Mouse (Mus musculus) urinary bladder, postnatal 14 days (tissue): Measurements from ENCODE around the gene Klk1b11.
"Not testable (repeated sequence)": the region's sequence is repeated elsewhere in the genome, so short reads cannot be mapped to it uniquely, and the experiment has no call there.

Experiments
- DNase-seq: peaks from one replicate; pipeline ENCODE4 v3.0.0; 2021; ENCODE audit warnings: low spot score

Gene Klk1b11

DNA sequence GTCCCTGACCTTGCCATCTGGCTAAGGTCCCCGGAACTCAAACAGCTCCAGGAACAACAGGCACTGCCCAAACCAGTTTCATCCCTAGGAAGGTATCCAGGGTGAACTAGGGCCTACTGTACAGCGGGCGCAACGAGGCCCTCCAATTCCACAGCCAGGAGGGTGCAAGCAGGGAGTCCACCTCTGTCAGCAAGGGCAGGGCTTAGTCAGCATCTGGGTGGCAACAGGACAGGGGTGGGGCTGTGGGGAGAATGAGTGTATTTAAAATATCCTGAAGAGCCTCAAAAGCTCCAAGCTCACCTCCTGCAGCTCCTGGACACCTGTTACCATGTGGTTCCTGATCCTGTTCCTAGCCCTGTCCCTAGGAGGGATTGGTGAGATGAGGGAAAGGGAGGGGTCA lies at the start of gene Klk1b11:
Gene Klk1b11 (plus strand): TSS at position 301 of the 400 bp plus-strand sequence.
- not testable (repeated sequence) for DNase-seq

DNA sequence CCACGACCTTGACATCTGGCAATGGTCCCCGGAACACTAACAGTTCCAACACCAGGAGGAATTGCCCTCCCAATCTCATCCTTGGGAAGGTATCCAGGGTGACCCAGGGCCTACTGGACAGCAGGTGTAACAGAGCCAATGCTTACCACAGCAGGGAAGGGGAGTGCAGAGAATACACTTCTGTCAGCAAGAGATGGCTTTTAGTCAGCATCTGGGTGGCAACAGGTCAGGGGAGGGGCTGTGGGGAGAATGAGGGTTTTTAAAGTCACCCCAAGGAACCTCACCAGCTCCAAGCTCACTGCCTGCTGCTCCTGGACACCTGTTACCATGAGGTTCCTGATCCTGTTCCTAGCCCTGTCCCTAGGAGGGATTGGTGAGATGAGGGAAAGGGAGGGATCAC lies 45.3 kb upstream of the Klk1b11 start, which contains the start of gene Klk1b8:
Gene Klk1b8 (plus strand): TSS at position 301 of the 400 bp plus-strand sequence.
- no peak for DNase-seq

DNA sequence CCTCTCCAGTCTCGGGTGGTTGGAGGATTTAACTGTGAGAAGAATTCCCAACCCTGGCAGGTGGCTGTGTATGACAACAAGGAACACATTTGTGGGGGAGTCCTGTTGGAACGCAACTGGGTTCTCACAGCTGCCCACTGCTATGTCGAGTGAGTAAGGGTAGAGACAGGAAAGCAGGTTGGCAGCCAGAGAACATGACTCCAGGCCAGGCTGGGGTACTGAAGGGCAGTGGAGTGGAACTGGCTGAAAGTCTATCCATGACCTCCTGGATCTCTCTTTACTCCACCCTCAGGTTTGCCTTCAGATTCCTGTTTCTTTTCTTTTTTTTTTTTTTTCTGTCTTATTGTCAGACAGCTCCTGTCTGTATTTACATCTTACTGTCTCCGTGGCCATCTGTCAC lies 43.0 kb upstream of the Klk1b11 start:
- DNase-seq: no peak

DNA sequence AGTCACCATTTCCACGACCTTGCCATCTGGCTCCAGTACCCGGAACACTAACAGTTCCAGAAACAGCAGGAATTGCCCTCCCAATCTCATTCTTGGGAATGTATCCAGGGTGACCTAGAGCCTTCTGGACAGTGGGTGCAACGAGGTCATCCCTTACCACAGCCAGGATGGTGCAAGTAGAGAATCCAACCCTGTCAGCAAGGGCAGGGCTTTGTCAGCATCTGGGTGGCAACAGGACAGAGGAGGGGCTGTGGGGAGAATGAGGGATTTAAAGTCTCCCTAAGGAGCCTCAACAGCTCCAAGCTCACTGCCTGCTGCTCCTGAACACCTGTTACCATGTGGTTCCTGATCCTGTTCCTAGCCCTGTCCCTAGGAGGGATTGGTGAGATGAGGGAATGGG lies 29.2 kb upstream of the Klk1b11 start, which contains the start of gene Klk1b1:
Gene Klk1b1 (plus strand): TSS at position 301 of the 400 bp plus-strand sequence.
- DNase-seq: no peak

DNA sequence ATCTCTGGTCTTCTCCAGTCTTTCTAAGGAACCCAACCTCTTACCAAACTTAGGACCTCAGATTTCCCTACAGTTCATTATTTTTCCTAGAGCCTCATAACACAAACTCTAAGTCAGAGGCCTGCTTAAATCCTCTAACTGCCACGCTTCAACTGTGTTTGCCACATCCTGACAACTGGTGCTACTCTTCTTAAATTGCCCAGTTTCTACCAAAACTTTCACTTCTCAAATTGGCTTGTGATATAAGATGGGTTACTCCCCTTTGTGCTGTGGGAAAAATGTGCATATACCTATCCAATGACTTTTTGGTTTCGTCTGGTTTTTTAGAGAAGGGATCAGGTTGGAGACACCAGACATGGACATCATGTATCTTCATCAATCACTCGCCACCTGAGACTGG lies 28.6 kb upstream of the Klk1b11 start:
- DNase-seq: no peak

DNA sequence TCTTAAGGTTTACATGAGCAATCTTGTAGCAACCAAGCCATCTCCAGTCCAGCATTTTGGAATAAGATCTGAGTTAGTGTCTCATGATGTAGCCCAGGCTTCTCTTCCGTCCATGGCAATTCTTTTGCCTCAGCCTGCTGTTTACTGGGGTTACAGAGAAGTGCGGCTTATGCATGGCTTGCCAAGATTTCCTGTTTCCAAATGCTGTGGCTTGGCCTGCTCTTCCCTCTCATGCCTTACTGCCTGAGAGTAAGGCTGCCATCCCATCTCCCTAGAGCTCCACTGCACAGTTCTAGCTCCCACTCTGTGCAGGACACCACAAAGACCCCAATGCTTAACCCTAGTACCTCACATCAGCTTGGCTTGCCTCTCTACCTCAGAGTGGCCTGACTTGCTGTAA lies 28.1 kb upstream of the Klk1b11 start:
- no peak for DNase-seq

DNA sequence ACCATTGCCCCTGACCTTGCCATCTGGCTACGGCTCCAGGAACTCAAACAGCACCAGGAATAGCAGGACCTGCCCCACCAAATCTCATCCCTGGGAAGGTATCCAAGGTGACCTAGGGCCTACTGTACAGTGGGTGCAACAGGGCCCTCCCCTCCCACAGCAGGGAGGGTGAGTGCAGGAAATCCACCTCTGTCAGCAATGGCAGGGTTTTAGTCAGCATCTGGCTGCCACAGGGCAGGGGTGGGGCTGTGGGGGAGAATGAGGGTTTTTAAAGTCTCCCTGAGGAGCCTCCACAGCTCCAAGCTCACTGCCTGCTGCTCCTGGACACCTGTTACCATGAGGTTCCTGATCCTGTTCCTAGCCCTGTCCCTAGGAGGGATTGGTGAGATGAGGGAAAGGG lies 19.9 kb upstream of the Klk1b11 start, which contains the start of gene Klk1b9:
Gene Klk1b9 (plus strand): TSS at position 301 of the 400 bp plus-strand sequence.
- DNase-seq: not testable (repeated sequence)

DNA sequence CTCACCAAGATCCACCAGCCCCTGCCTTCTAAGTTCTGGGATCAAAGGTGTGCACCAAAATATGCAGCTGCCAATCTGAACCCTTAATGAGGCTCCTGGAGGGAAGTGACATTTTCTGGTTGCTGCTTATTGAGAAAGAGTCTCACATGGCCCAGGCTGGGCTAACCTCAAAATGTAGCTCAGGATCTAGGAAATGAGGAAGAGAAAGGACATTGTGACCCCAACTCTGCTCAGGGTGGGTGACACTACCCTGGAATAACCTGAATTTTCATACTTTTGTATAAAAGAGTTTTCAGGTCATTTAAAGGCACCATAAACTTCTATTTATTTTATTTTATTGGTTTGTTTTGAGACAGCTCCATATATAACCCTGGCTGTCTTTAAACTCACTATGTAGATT lies 10.0 kb upstream of the Klk1b11 start:
- DNase-seq: no peak

DNA sequence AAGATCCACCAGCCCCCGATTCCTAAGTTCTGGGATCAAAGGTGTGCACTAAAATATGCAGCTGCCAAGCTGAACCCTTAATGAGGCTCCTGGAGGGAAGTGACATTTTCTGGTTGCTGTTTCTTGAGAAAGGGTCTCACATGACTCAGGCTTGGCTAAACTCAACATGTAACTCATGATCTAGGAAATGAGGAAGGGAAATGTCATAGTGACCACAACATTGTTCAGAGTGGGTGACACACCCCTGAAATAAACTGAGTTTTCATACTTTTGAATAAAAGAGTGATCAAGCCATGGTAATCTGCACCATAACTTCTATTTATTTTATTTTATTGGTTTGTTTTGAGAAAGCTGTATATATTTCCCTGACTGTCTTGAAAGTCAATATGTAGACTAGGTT lies 856 bp upstream of the Klk1b11 start:
- not testable (repeated sequence) for DNase-seq

DNA sequence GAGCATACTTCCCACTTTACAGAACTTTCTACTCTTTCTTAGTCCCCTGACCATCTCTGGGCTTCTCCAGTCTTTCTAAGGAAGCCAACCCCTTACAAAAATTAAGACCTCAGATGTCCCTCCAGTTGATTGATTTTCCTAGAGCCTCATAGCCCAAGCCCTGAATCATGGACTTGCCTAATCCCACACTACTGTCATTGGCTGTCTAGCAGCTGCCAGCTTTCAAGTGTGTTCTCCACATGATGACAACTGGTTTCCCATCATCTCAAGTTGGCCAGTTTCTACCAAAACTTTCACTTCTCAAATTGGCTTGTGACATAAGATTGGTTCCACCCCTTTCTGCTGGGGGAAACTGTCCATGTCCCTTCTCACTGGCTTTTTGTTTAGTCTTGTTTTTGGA lies 9.2 kb downstream of the Klk1b11 start:
- no peak for DNase-seq

DNA sequence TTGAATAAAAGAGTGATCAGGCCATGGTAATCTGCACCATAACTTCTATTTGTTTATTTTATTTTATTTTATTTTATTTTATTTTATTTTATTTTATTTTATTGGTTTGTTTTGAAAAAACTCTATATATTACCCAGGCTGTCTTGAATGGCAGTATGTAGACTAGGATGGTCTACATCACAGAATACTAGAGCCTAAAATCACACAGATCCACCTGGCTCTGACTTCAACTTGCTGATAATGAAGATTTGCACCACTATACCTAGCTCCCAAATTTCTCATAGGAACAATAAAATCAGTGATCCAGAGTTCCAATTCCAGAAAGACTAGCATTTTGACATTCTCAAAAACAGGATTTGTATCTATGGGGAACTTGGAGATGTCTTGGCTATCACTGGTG lies 16.2 kb downstream of the Klk1b11 start, which contains the start of gene Klk1b26:
Gene Klk1b26 (plus strand): TSS at position 301 of the 400 bp plus-strand sequence.
- DNase-seq: not testable (repeated sequence)

DNA sequence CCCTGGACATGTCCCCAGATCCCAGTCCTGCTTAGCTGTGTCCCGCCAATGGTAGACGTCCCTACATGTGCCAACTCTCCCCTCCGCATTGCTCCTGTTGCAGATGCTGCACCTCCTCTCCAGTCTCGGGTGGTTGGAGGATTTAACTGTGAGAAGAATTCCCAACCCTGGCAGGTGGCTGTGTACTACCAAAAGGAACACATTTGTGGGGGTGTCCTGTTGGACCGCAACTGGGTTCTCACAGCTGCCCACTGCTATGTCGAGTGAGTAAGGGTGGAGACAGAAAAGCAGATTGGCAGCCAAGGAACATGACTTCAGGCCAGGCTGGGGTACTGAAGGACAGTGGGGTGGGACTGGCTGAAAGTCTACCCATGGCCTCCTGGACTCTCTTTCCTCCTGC lies 19.0 kb downstream of the Klk1b11 start:
- DNase-seq: not testable (repeated sequence)

DNA sequence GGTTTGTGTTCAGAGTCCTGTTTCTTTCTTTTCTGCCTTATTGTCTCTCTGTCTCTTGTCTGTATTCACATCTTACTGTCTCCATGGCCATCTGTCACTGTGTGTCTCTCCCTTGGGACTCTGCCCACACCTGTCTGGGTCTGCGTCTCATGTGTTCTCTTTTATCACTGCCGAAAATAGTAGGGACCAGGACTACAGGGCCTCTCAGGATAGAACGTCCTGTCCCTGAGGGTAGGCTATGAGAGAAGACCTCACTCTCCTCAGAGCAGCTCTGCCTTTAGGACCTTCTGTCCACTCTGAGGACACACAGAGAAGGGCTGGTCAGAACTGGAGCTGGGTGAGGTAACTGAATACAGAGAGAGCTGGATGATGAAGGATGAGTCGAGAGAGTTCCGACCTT lies 19.4 kb downstream of the Klk1b11 start:
- no peak for DNase-seq
